Mouse (Mus musculus) stomach, postnatal 0 days (tissue): ENCODE measurements around the gene Fblim1.

Experiments used
- CTCF ChIP-seq: IDR thresholded peaks from 2 replicates; pipeline ENCODE4 v1.5.1; 2016; ENCODE audit warnings: antibody characterized with exemption, low read depth, mild to moderate bottlenecking, moderate library complexity
- EP300 ChIP-seq: optimal IDR thresholded peaks from 2 replicates; pipeline ENCODE3; 2016; ENCODE audit warnings: antibody characterized with exemption

DNA sequence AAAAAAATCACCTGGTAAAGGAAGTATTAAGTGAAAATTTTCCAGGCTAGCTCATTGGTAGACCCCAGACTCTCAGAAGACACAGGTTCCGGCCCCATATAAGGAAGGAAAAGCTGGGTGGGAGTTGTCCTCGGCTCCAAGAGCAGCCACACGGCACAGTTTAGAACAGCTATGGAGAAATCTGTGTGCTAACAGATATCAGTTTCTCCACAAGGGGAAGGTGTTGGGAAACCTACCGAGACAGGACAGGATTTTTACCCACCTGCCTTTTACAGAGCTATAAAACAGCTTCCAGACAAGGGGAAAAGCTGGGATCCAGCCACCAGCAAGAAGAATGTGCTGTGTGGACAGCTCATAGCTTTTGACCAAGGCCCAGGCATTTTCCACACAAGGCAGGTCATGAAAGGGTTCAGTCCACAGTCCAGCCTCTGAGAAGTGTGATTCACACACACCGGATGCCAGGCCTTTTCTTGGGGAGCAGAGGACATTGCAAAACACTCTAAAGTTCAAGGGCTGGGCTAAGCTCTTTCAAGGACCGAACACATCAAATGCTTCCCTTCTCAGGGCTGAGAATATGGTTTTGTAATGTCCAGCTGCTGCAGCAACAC, 32.4 kb downstream of the Fblim1 start:
- TF ChIP-seq CTCF (peak; percentile 39), EP300 (no peak)
